27 mouse cellular contexts compared by ENCODE assay signal in the genomic region with DNA sequence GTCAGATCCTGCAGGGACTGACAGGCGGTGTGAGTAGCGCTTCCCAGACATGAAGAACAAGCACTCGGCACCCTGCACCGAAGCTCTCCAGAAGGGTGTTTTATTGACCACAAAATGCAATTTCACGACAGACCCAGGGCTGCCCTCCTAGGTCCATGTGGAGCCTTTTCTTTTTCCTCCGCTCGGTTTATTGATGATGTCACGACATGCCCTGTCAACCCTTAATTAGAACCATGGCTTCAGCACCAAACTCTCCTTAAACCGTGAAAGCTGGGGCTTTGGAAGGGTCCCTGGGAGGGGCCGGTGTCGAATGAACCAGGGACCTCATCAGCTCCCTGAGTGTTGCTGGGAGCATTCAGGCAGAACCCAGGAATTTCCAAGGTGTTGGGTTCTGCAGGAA.
A peak's percentile ranks its signal among the peaks of the same experiment; 100 is the strongest.
DNase-seq lines count a peak whose midpoint lies in the region; ATAC-seq and TF ChIP-seq lines count a peak whose summit lies in the region.
"Had no signal": no experiment of that assay in that cellular context is flagged by ENCODE, and none has a peak within 500 bp of the region (broad histone marks: within the 10 kb centered on the region; RNA-seq: fewer than 3 reads in every experiment).

No protein-coding gene starts in this region.

- H3K4me2 ChIP-seq in heart, embryonic 11.5 days = no peak overlapping the region
- H3K4me2 ChIP-seq in neural tube, embryonic 12.5 days (replicated peaks) = 0 out of 2 replicates have a peak overlapping the region, but pooled peaks have one; percentile 12
- H3K4me2 ChIP-seq in neural tube, embryonic 15.5 days = no peak overlapping the region
- no peak overlapping the region for H3K4me2 ChIP-seq in lung, postnatal 0 days (replicated peaks; ENCODE audit: low read depth, low read length)
- H3K4me2 ChIP-seq: hindbrain, embryonic 13.5 days; midbrain, embryonic 12.5 days; neural tube, embryonic 13.5 days; stomach, embryonic 15.5 days had no signal

- WGBS in heart, embryonic 10.5 days = 32% methylated on average over 11 of the region's 11 CpGs
- WGBS in heart, embryonic 11.5 days (ENCODE audit: insufficient replicate concordance) = 39% methylated on average over 11 of the region's 11 CpGs
- 8% methylated on average over 11 of the region's 11 CpGs for WGBS in neural tube, embryonic 12.5 days
- 11% methylated on average over 11 of the region's 11 CpGs for WGBS in neural tube, embryonic 15.5 days
- 6% methylated on average over 11 of the region's 11 CpGs for WGBS in limb, embryonic 10.5 days
- 48% methylated on average over 11 of the region's 11 CpGs for WGBS in lung, postnatal 0 days

- no peak for TF ChIP-seq CTCF in lung, postnatal 0 days (IDR thresholded peaks at IDR 0.05)

- H3K36me3 ChIP-seq in heart, embryonic 10.5 days = no peaks in the 10 kb centered on the region
- H3K36me3 ChIP-seq in heart, embryonic 11.5 days (ENCODE audit: control insufficient read depth, insufficient read depth, low read length) = no peaks in the 10 kb centered on the region
- H3K36me3 ChIP-seq in neural tube, embryonic 12.5 days = no peaks in the 10 kb centered on the region
- no peaks in the 10 kb centered on the region for H3K36me3 ChIP-seq in neural tube, embryonic 15.5 days
- H3K36me3 ChIP-seq in limb, embryonic 10.5 days = no peaks in the 10 kb centered on the region
- H3K36me3 ChIP-seq in lung, postnatal 0 days (ENCODE audit: insufficient read depth, low read length) = no peaks in the 10 kb centered on the region
- H3K36me3 ChIP-seq: hindbrain, embryonic 13.5 days; midbrain, embryonic 12.5 days; neural tube, embryonic 13.5 days; stomach, embryonic 15.5 days had no signal

- H3K27ac ChIP-seq in heart, embryonic 10.5 days = 0 out of 2 replicates have a peak overlapping the region, but pooled peaks have one; percentile 16
- no peak overlapping the region for H3K27ac ChIP-seq in heart, embryonic 11.5 days (ENCODE audit: low read depth, low read length)
- no peak overlapping the region for H3K27ac ChIP-seq in neural tube, embryonic 12.5 days
- H3K27ac ChIP-seq in neural tube, embryonic 15.5 days (replicated peaks) = no peak overlapping the region
- no peak overlapping the region for H3K27ac ChIP-seq in limb, embryonic 10.5 days
- no peak overlapping the region for H3K27ac ChIP-seq in lung, postnatal 0 days (ENCODE audit: low read length)
- H3K27ac ChIP-seq: hindbrain, embryonic 13.5 days; midbrain, embryonic 12.5 days; neural tube, embryonic 13.5 days; stomach, embryonic 15.5 days had no signal

- no peak for TF ChIP-seq EP300 in lung, postnatal 0 days (IDR thresholded peaks at IDR 0.05)

- peaks cover 43% of the 10 kb centered on the region for H3K4me1 ChIP-seq in heart, embryonic 10.5 days
- H3K4me1 ChIP-seq in heart, embryonic 11.5 days (ENCODE audit: control insufficient read depth, insufficient read depth, low read length) = peaks cover 9% of the 10 kb centered on the region
- H3K4me1 ChIP-seq in neural tube, embryonic 12.5 days = peaks cover 25% of the 10 kb centered on the region
- H3K4me1 ChIP-seq in neural tube, embryonic 15.5 days = peaks cover 8% of the 10 kb centered on the region; the same call in 1 of the 2 replicates
- peaks cover 53% of the 10 kb centered on the region for H3K4me1 ChIP-seq in limb, embryonic 10.5 days
- no peaks in the 10 kb centered on the region for H3K4me1 ChIP-seq in lung, postnatal 0 days (ENCODE audit: insufficient read depth, low read depth, low read length)
- H3K4me1 ChIP-seq: stomach, embryonic 15.5 days had no signal

- H3K9me3 ChIP-seq in heart, embryonic 10.5 days = no peaks in the 10 kb centered on the region
- H3K9me3 ChIP-seq in heart, embryonic 11.5 days (replicated peaks; ENCODE audit: control insufficient read depth, low read length) = no peaks in the 10 kb centered on the region
- no peaks in the 10 kb centered on the region for H3K9me3 ChIP-seq in neural tube, embryonic 12.5 days
- H3K9me3 ChIP-seq in neural tube, embryonic 15.5 days (replicated peaks) = no peaks in the 10 kb centered on the region
- H3K9me3 ChIP-seq in limb, embryonic 10.5 days (replicated peaks) = no peaks in the 10 kb centered on the region
- H3K9me3 ChIP-seq in lung, postnatal 0 days (ENCODE audit: low read length) = no peaks in the 10 kb centered on the region
- H3K9me3 ChIP-seq: hindbrain, embryonic 13.5 days; midbrain, embryonic 12.5 days; neural tube, embryonic 13.5 days; stomach, embryonic 15.5 days had no signal

- H3K27me3 ChIP-seq in heart, embryonic 10.5 days (ENCODE audit: insufficient read depth, poor library complexity, severe bottlenecking) = peaks cover 70% of the 10 kb centered on the region
- H3K27me3 ChIP-seq in heart, embryonic 11.5 days (ENCODE audit: control insufficient read depth, insufficient read depth, low read length) = peaks cover 27% of the 10 kb centered on the region
- peaks cover 31% of the 10 kb centered on the region for H3K27me3 ChIP-seq in neural tube, embryonic 12.5 days (replicated peaks)
- peaks cover 37% of the 10 kb centered on the region for H3K27me3 ChIP-seq in neural tube, embryonic 15.5 days (replicated peaks)
- peaks cover 98% of the 10 kb centered on the region for H3K27me3 ChIP-seq in limb, embryonic 10.5 days (ENCODE audit: low read depth, poor library complexity, severe bottlenecking)
- peaks cover 10% of the 10 kb centered on the region; the same call in 1 of the 2 replicates for H3K27me3 ChIP-seq in lung, postnatal 0 days (replicated peaks; ENCODE audit: insufficient read depth, low read length)

- DNase-seq in heart, embryonic 10.5 days (ENCODE audit: low spot score) = no peak
- DNase-seq in limb, embryonic 10.5 days (ENCODE audit: low spot score) = peak; percentile 58
- no peak for DNase-seq in urinary bladder, postnatal 36 days (ENCODE audit: low spot score in 2 of 2)
- no peak for DNase-seq in lung, postnatal 0 days (ENCODE audit: low spot score)
- DNase-seq in testis, postnatal 10 days (ENCODE audit: low spot score) = no peak
- DNase-seq: adrenal gland, postnatal 10 days; cerebellum, adult 18-20 months; cerebellum, postnatal 25 days; gastrocnemius, postnatal 14 days; heart, adult 11 months; heart, postnatal 36 days; kidney, adult 11 months; kidney, postnatal 36 days; liver, postnatal 0 days; lung, postnatal 10 days; right cerebral cortex, adult 18-20 months; right cerebral cortex, postnatal 4 days; thymus, adult 18-20 months; thymus, postnatal 4 days had no signal

- no peak for ATAC-seq in heart, embryonic 11.5 days (replicated peaks; ENCODE audit: insufficient number of reproducible peaks, low FRiP score, low TSS enrichment)
- ATAC-seq in neural tube, embryonic 12.5 days (ENCODE audit: low FRiP score, low read depth) = no peak
- no peak for ATAC-seq in neural tube, embryonic 15.5 days (ENCODE audit: low FRiP score)
- no peak for ATAC-seq in lung, postnatal 0 days
- ATAC-seq: forebrain, embryonic 14.5 days; liver, postnatal 0 days had no signal

- no peak overlapping the region for H3K4me3 ChIP-seq in heart, embryonic 10.5 days
- H3K4me3 ChIP-seq in heart, embryonic 11.5 days (ENCODE audit: low read depth, low read length) = no peak overlapping the region
- H3K4me3 ChIP-seq in neural tube, embryonic 12.5 days = no peak overlapping the region
- no peak overlapping the region for H3K4me3 ChIP-seq in neural tube, embryonic 15.5 days (replicated peaks)
- H3K4me3 ChIP-seq in limb, embryonic 10.5 days = peak overlapping the region; percentile 19; the same call in 1 of the 2 replicates
- H3K4me3 ChIP-seq in lung, postnatal 0 days (ENCODE audit: low read depth, low read length) = no peak overlapping the region
- H3K4me3 ChIP-seq: hindbrain, embryonic 13.5 days; midbrain, embryonic 12.5 days; neural tube, embryonic 13.5 days; stomach, embryonic 15.5 days had no signal

- no peak overlapping the region for H3K9ac ChIP-seq in heart, embryonic 11.5 days (ENCODE audit: low read depth, low read length)
- no peak overlapping the region for H3K9ac ChIP-seq in neural tube, embryonic 12.5 days
- H3K9ac ChIP-seq in neural tube, embryonic 15.5 days (replicated peaks) = no peak overlapping the region
- no peak overlapping the region for H3K9ac ChIP-seq in lung, postnatal 0 days (replicated peaks; ENCODE audit: low read depth)
- H3K9ac ChIP-seq: hindbrain, embryonic 13.5 days; liver, postnatal 0 days; midbrain, embryonic 12.5 days; neural tube, embryonic 13.5 days; stomach, embryonic 15.5 days had no signal
